Mouse (Mus musculus) liver, embryonic 14.5 days (tissue): ENCODE measurements at regions not wholly inside any gene's neighbourhood (a gene's known extent, or its start where the extent isn't known, plus 50 kb on each side); places are given as distances from the start of the nearest gene placed in this dataset.

Experiments
- ATAC-seq: fragments of 200-750 bp; cut with Nextera tagmentation; 2 replicates; pipeline ENCODE4 v1.8.0; 2017; ENCODE audit warnings: moderate number of reproducible peaks, mild to moderate bottlenecking, moderate library complexity; ENCODE audit not compliant: insufficient read depth
- DNase-seq, 3 experiments: peaks; one replicate each; pipeline ENCODE4 v3.0.0-alpha.2; 2012 to 2013; ENCODE audit warnings: low read depth in 3 of 3, low spot score in 3 of 3
- H3K27ac ChIP-seq: fragments of 300-500 bp; sonication (generic); 2 replicates; pipeline ENCODE4 v1.5.1; 2014; ENCODE audit warnings: moderate library complexity, mild to moderate bottlenecking, control low read depth, inconsistent platforms
- H3K27me3 ChIP-seq: fragments of 300-500 bp; sonication (generic); 2 replicates; pipeline ENCODE4 v1.6.1; 2014; ENCODE audit warnings: mild to moderate bottlenecking, low read length, moderate library complexity; ENCODE audit not compliant: control insufficient read depth, insufficient read depth
- H3K36me3 ChIP-seq: fragments of 300-500 bp; sonication (generic); replicated peaks from 2 replicates; pipeline ENCODE4 v1.6.1; 2014; ENCODE audit warnings: low read depth; ENCODE audit not compliant: control insufficient read depth, insufficient read depth
- H3K4me1 ChIP-seq, 2 experiments: fragments of 200-500 bp in 1 of 2; fragments of 300-500 bp in 1 of 2; sonication (generic) in 1 of 2; replicated peaks; 2 replicates each; pipeline ENCODE4 v1.6.1; 2012 to 2014; ENCODE audit warnings: antibody characterized with exemption in 1 of 2, inconsistent platforms in 1 of 2, low read length in 1 of 2; ENCODE audit not compliant: control insufficient read depth in 2 of 2, insufficient read depth in 2 of 2
- H3K4me2 ChIP-seq: fragments of 300-500 bp; sonication (generic); 2 replicates; pipeline ENCODE4 v1.6.1; 2014; ENCODE audit warnings: low read depth, mild to moderate bottlenecking, control low read depth, moderate library complexity
- H3K4me3 ChIP-seq, 2 experiments: fragments of 200-500 bp in 1 of 2; fragments of 300-500 bp in 1 of 2; sonication (generic) in 1 of 2; 2 replicates each; pipeline ENCODE4 v1.5.1; 2012 to 2014; ENCODE audit warnings: low read depth in 2 of 2, low read length in 2 of 2, mild to moderate bottlenecking in 2 of 2, control low read depth in 1 of 2, inconsistent platforms in 1 of 2, moderate library complexity in 1 of 2; ENCODE audit not compliant: insufficient read depth in 1 of 2
- H3K9ac ChIP-seq: fragments of 300-500 bp; sonication (generic); replicated peaks from 2 replicates; pipeline ENCODE4 v1.6.1; 2014; ENCODE audit warnings: mild to moderate bottlenecking, control low read depth, moderate library complexity
- H3K9me3 ChIP-seq: fragments of 300-500 bp; sonication (generic); 2 replicates; pipeline ENCODE4 v1.6.1; 2016; ENCODE audit warnings: low read length, mixed read lengths; ENCODE audit not compliant: control insufficient read depth
- CTCF ChIP-seq: IDR thresholded peaks from 2 replicates; pipeline ENCODE4 v1.5.1; 2016; ENCODE audit warnings: antibody characterized with exemption, low read depth, control low read depth
- EP300 ChIP-seq: IDR thresholded peaks from 2 replicates; pipeline ENCODE4 v1.6.1; 2016; ENCODE audit warnings: antibody characterized with exemption, low read depth
- WGBS: fragments of 180-500 bp; shearing (Covaris S2); extraction: QIAGEN DNeasy Blood & Tissue Kit; methylation state at CpG from one replicate; pipeline ENCODE4 v1.1.7; 2014; ENCODE audit not compliant: insufficient replicate concordance; 5-methylcytosine and 5-hydroxymethylcytosine counted together

GRCm38 (mm10) chr9:115640781-115641180 is 268.5 kb upstream of the Gadl1 start:
- no peak overlapping the region for H3K9ac ChIP-seq
- H3K27me3 ChIP-seq, result no peaks in the 10 kb centered on the region
- TF ChIP-seq CTCF (no peak), EP300 (no peak)
- no peak overlapping the region for H3K27ac ChIP-seq
- no peak for DNase-seq
- 66% methylated on average over 2 of the region's 2 CpGs for WGBS
- no peaks in the 10 kb centered on the region for H3K36me3 ChIP-seq
- no peaks in the 10 kb centered on the region for H3K9me3 ChIP-seq
- H3K4me2 ChIP-seq, result no peak overlapping the region
- H3K4me3 ChIP-seq, result no peak overlapping the region
- no peaks in the 10 kb centered on the region for H3K4me1 ChIP-seq
- ATAC-seq, result no peak

DNA sequence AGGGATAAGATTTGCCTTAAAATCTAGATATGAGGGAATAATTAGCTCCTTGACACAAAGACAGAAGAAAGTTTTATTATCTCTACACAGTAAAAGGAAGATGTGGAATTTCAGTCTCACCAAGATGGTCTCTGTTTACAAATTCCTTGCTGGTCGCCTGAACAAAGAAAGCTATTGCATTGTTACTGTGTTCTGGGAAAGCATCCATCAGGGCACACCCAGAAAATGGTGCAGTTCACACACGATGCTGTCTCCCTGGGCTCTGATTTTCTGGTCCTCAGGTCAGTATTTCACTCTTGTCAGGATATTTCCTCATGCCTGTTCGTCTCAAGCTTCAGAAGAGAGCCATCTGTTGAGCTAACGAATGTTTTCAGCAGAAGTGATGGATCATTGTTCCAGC is 267.2 kb upstream of the Gadl1 start:
- no peak overlapping the region for H3K27ac ChIP-seq
- no peak overlapping the region for H3K4me2 ChIP-seq
- no peak for TF ChIP-seq EP300
- no peak overlapping the region for H3K4me3 ChIP-seq
- no peaks in the 10 kb centered on the region for H3K36me3 ChIP-seq
- ATAC-seq (no peak), DNase-seq (no peak)
- H3K9me3 ChIP-seq, result no peaks in the 10 kb centered on the region
- no peak overlapping the region for H3K9ac ChIP-seq
- H3K27me3 ChIP-seq, result no peaks in the 10 kb centered on the region
- no peaks in the 10 kb centered on the region for H3K4me1 ChIP-seq
- WGBS, result 40% methylated on average over 4 of the region's 4 CpGs

DNA sequence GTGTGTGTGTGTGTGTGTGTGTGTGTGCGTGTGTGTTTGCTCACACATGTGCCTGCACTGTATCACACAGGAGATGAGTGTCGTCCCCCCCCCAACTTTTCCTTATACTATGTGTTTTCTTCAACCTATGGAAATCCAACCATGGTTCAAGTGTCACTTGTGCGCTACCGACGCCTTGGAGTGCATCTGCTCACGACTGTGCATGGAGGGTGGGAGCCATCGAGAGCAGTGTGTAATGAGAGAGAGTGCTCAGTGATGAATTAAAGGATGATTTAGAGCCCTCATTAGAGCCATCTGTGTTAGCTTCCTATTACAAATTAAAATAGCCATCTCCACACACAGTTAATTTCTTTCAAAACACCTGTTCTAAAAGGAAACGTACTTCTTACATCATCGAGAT is 264.3 kb upstream of the Gadl1 start:
- H3K9me3 ChIP-seq, result no peaks in the 10 kb centered on the region
- no peak overlapping the region for H3K4me3 ChIP-seq
- H3K4me1 ChIP-seq, result no peaks in the 10 kb centered on the region
- TF ChIP-seq EP300 (no peak), CTCF (no peak)
- no peaks in the 10 kb centered on the region for H3K36me3 ChIP-seq
- no peak overlapping the region for H3K4me2 ChIP-seq
- WGBS, result 71% methylated on average over 9 of the region's 9 CpGs
- H3K27me3 ChIP-seq, result no peaks in the 10 kb centered on the region
- DNase-seq (no peak), ATAC-seq (no peak)
- no peak overlapping the region for H3K9ac ChIP-seq
- H3K27ac ChIP-seq, result no peak overlapping the region

DNA sequence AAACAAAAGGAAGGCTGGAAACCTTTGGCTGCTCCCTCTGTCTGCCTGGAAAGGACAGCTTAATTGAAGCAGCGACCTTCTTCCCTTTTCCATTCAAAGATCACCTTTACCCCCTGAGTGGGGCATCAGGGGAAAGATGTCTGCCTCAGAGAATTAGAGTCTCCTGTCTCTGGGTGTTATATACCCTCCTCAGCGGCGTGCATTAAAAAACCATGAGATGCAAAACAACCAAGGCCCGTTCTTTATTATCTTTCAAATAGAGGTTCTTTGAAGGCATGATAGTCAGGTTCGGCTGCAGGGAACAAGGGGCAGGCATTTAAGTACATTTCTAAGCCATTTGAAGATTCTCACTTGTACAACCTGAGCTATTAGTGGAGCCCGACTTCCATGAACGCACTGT is 263.0 kb upstream of the Gadl1 start:
- Histone ChIP-seq H3K27ac (no peak overlapping the region), H3K4me2 (no peak overlapping the region), H3K4me3 (no peak overlapping the region), H3K9me3 (no peaks in the 10 kb centered on the region), H3K4me1 (no peaks in the 10 kb centered on the region), H3K9ac (no peak overlapping the region), H3K27me3 (no peaks in the 10 kb centered on the region), H3K36me3 (no peaks in the 10 kb centered on the region)
- TF ChIP-seq CTCF (no peak), EP300 (no peak)
- no peak for DNase-seq
- WGBS, result 62% methylated on average over 7 of the region's 7 CpGs
- ATAC-seq, result no peak

DNA sequence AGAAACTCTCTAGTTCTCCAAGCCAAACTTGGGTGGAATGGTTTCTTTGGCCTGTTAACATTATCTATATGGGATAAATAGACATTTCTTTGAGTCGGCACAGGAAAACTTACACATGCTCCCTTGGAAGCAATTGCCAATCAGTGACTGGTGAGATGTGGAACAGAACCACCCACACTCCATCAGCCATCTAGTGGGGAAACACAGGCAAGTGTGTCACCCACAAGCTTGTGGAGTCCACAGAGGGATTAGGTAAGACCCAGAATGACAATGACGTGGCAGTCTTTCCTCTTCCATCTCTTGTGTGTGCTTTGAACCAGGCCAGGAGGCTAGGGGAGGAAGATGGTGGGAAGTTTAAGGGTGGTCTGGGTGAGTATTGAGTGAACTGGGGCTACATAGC is 257.5 kb upstream of the Gadl1 start:
- ATAC-seq (no peak), DNase-seq (no peak)
- no peaks in the 10 kb centered on the region; a peak in 1 of 4 replicates for H3K4me1 ChIP-seq
- TF ChIP-seq EP300 (no peak), CTCF (no peak)
- H3K9ac ChIP-seq, result no peak overlapping the region
- 58% methylated on average over 2 of the region's 2 CpGs for WGBS
- H3K36me3 ChIP-seq, result no peaks in the 10 kb centered on the region
- H3K4me3 ChIP-seq, result no peak overlapping the region
- H3K27me3 ChIP-seq, result no peaks in the 10 kb centered on the region
- H3K27ac ChIP-seq, result no peak overlapping the region
- H3K9me3 ChIP-seq, result no peaks in the 10 kb centered on the region
- H3K4me2 ChIP-seq, result no peak overlapping the region

DNA sequence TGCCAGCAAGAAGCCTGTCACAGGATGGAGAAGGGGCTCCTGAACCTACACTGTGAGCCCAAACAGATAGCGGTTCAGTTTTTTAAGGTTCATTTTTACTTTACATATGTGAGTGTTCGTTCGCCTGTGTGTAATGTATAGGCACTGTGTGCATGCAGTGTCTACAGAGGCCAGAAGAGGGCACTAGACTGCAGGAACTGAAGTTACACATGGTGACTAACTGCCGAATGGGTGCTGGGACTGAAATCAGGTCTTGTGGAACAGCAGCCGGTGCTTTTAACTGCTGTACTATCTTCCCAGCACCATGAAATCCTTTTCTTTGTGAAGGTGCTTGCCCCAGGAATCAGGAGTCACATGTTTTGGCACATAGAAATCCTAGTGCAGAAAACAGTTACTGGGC is 256.1 kb upstream of the Gadl1 start:
- Histone ChIP-seq H3K36me3 (no peaks in the 10 kb centered on the region), H3K4me1 (no peaks in the 10 kb centered on the region; a peak in 1 of 4 replicates), H3K27ac (no peak overlapping the region), H3K4me3 (no peak overlapping the region), H3K4me2 (no peak overlapping the region), H3K9me3 (no peaks in the 10 kb centered on the region), H3K27me3 (no peaks in the 10 kb centered on the region), H3K9ac (no peak overlapping the region)
- WGBS, result 80% methylated on average over 5 of the region's 5 CpGs
- ATAC-seq, result no peak
- TF ChIP-seq CTCF (peak; percentile 40), EP300 (no peak)
- no peak for DNase-seq
